Mouse (Mus musculus) liver, postnatal 0 days (tissue): ENCODE measurements around the gene Gm49721.
"Not testable (repeated sequence)": the region's sequence is repeated elsewhere in the genome, so short reads cannot be mapped to it uniquely, and the experiment has no call there.

Source experiments
- CTCF ChIP-seq: sonication (generic); IDR thresholded peaks from 2 replicates; pipeline ENCODE4 v1.5.1; 2016; ENCODE audit warnings: antibody characterized with exemption, low read depth
- EP300 ChIP-seq: IDR thresholded peaks from 2 replicates; pipeline ENCODE4 v1.6.1; 2016; ENCODE audit warnings: antibody characterized with exemption, low read depth, mild to moderate bottlenecking

GRCm38 (mm10) chr17:7001790-7002585 lies 23.3 kb downstream of the Gm49721 start:
- TF ChIP-seq EP300, CTCF: not testable (repeated sequence)
